Mouse (Mus musculus): ENCODE data around the gene Dlg5. TPM values are rescaled to one million over a fixed set of nuclear protein-coding genes. Genes with fewer than 3 reads are reported as not detected.

Gene Dlg5
- total RNA-seq, 2 experiments from 2014 or later: 36.7 to 37.3 TPM

Small RNA genes lying within 50 kb of the gene (microRNA-seq; reads per million reads assigned to microRNA genes)
- 0 reads per million in 2 experiments for gene Mir7210

Other genes starting within 250 kb of the Dlg5 start
- 100 to 1,000 TPM; 183 to 192 TPM for gene Kcnma1, start 231.4 kb downstream of the Dlg5 start, total RNA-seq (2021)
- not detected for gene E330034G19Rik, start 47.3 kb upstream of the Dlg5 start, total RNA-seq (2021)
- 10 to 100 TPM; 34.4 to 37.3 TPM for gene Polr3a, start 241.1 kb upstream of the Dlg5 start, total RNA-seq (2021)
- 100 to 1,000 TPM; 645 to 677 TPM for gene Rps24, start 241.2 kb upstream of the Dlg5 start, total RNA-seq (2021)

All from left cerebral cortex, postnatal 25 days (tissue).